Mouse (Mus musculus) heart, embryonic 13.5 days (tissue): Measurements from ENCODE around the gene Ascc3. TPM values are rescaled to one million over a fixed set of nuclear protein-coding genes. Genes with fewer than 3 reads are reported as not detected.

ENCODE experiments used
- ATAC-seq: fragments of 200-750 bp; cut with Nextera tagmentation; 2 replicates; pipeline ENCODE4 v1.8.0; 2017; ENCODE audit warnings: moderate TSS enrichment; ENCODE audit not compliant: insufficient number of reproducible peaks, low FRiP score, low TSS enrichment; ENCODE audit errors: extremely low read depth
- H3K27ac ChIP-seq: fragments of 300-500 bp; sonication (generic); replicated peaks from 2 replicates; pipeline ENCODE4 v1.5.1; 2015; ENCODE audit warnings: moderate library complexity, mild to moderate bottlenecking, inconsistent platforms
- H3K27me3 ChIP-seq: fragments of 300-500 bp; sonication (generic); replicated peaks from 2 replicates; pipeline ENCODE4 v1.6.1; 2015; ENCODE audit warnings: mild to moderate bottlenecking, inconsistent platforms
- H3K36me3 ChIP-seq: fragments of 300-500 bp; sonication (generic); 2 replicates; pipeline ENCODE4 v1.6.1; 2015; ENCODE audit warnings: mild to moderate bottlenecking, inconsistent platforms
- H3K4me1 ChIP-seq: fragments of 300-500 bp; sonication (generic); 2 replicates; pipeline ENCODE4 v1.6.1; 2015; ENCODE audit warnings: inconsistent platforms
- H3K4me2 ChIP-seq: fragments of 300-500 bp; sonication (generic); 2 replicates; pipeline ENCODE4 v1.6.1; 2015; ENCODE audit warnings: inconsistent platforms, mild to moderate bottlenecking, moderate library complexity
- H3K4me3 ChIP-seq: fragments of 300-500 bp; sonication (generic); 2 replicates; pipeline ENCODE4 v1.5.1; 2015; ENCODE audit warnings: moderate library complexity, mild to moderate bottlenecking, inconsistent platforms
- H3K9ac ChIP-seq: fragments of 300-500 bp; sonication (generic); 2 replicates; pipeline ENCODE4 v1.6.1; 2015; ENCODE audit warnings: inconsistent platforms, mild to moderate bottlenecking, moderate library complexity
- H3K9me3 ChIP-seq: fragments of 300-500 bp; sonication (generic); 2 replicates; pipeline ENCODE4 v1.6.1; 2016; ENCODE audit warnings: inconsistent platforms
- WGBS: fragments of 180-500 bp; shearing (Covaris S2); methylation state at CpG from one replicate; pipeline ENCODE4 v1.1.7; 2015; ENCODE audit warnings: mixed read lengths; 5-methylcytosine and 5-hydroxymethylcytosine counted together
- polyA plus RNA-seq: library from polyadenylated mRNA; unstranded; fragments of >200 nt; fragmentation: Nextera tagmentation; extraction: Ambion mirVana; gene quantifications from 2 replicates; pipeline ENCODE4 v1.2.1, GENCODE M21; 2015

The Ascc3 gene
- polyA plus RNA-seq = 13.4 and 13.7 TPM in 2 replicates

DNA sequence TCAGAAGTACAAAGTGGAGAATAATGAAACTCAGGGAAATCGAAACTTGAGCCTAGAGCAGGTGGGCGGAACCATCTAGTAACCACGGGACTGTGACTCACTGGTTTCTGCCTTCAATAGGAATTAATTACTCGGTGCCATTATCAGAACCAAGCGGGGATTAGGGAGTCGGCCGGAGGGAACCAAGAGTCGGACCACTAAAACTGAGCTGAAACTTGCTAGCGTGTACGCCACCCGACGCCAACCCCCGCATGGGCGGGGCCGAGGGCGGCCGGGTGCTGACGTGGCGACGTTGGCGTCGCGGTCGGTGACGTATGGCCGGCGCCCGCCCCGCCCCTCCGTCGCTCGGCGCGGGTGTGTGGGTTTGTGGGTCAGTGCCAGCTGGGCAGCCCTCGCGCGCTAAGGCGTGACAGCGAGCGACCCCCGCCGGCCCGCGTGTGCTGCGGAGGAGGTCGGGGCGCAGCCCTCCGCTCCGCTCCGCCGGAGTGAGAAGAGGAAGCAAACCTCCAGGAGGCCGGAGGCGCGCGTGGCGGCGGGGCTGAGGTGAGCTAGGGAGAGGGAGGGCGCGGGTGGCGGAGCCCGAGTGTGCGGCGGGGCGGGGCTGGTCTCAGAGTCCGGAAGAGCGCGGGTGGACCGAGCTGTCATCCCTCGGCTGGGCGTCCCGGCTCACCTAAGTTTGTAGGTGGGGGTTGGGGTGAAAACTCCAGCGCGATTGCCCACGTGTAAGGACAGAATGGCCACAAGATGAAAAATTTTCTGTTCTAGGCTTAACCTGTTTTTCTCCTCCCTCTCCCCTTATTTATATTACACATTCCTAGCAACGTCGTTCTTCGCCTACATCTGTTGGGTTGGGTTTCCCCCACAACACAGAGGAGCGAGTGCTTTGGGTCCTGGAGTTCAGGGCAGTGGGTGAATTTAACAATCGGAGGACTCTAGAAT, at the start of gene Ascc3:
Gene Ascc3, plus strand, starts transcription at position 315 of the 939 bp plus-strand sequence.
- peak; percentile 99 for ATAC-seq
- H3K36me3 ChIP-seq = no peaks in the 10 kb centered on the region
- peaks cover 7% of the 10 kb centered on the region; the same call in 1 of the 2 replicates for H3K4me1 ChIP-seq
- no peaks in the 10 kb centered on the region for H3K27me3 ChIP-seq
- WGBS = under 1% methylated on average over 79 of the region's 79 CpGs
- peak within 1 kb of the TSS; percentile 93 for H3K9ac ChIP-seq
- no peaks in the 10 kb centered on the region for H3K9me3 ChIP-seq
- H3K4me3 ChIP-seq = peak within 1 kb of the TSS; percentile 87
- H3K4me2 ChIP-seq = peak within 1 kb of the TSS; percentile 77
- H3K27ac ChIP-seq = peak within 1 kb of the TSS; percentile 94

DNA sequence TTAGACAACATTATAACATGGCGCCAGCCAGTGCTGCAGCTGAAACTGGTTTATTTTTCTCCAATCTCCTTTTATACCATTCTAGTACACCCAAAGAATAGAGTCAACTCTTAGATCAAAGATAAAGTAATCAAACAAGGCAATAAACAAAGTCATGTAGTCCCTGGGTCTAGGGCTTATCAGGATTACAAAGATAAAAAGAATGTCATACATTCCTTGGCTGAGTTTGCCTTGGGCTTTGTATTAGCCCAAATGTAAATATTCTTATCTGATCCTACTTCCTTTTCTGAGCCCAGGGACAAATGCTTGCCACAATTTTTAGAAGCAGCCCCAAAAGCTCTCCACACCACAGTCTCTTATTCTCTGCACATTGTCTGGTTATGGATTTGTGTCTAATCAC, 7.7 kb upstream of the Ascc3 start:
- H3K9me3 ChIP-seq = no peaks in the 10 kb centered on the region
- no peak for ATAC-seq

DNA sequence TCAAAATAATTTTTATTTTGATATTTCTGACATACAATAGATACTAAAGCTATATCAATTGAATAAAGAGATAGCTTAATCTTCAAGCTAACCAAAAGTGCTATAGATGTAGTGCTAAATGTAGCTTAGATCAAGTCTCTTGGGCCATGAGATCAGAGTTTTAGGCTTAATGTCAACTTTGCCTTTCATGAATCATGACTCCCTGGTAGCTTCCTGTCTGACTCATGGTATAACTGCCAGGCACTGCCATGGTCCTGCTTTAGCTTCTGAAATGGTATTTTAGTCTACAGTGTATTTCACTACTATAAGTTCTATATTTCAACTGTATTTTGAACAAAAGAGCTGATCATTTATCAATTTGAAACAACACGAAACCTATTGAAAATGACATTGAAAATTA, 5.9 kb upstream of the Ascc3 start:
- Histone ChIP-seq H3K4me1 (no peaks in the 10 kb centered on the region; the same call in 1 of the 2 replicates), H3K9ac (no peak overlapping the region), H3K36me3 (no peaks in the 10 kb centered on the region), H3K9me3 (no peaks in the 10 kb centered on the region), H3K27me3 (no peaks in the 10 kb centered on the region), H3K4me3 (no peak overlapping the region), H3K4me2 (no peak overlapping the region), H3K27ac (no peak overlapping the region)
- 88% methylated on average over 1 of the region's 1 CpGs for WGBS
- no peak for ATAC-seq

More for the DNA sequence above, 7.7 kb upstream of the Ascc3 start:
- Histone ChIP-seq H3K4me2 (no peak overlapping the region), H3K9ac (no peak overlapping the region), H3K27me3 (no peaks in the 10 kb centered on the region), H3K27ac (no peak overlapping the region), H3K4me1 (no peaks in the 10 kb centered on the region), H3K4me3 (no peak overlapping the region), H3K36me3 (no peaks in the 10 kb centered on the region)
- 73% methylated on average over 1 of the region's 1 CpGs for WGBS

DNA sequence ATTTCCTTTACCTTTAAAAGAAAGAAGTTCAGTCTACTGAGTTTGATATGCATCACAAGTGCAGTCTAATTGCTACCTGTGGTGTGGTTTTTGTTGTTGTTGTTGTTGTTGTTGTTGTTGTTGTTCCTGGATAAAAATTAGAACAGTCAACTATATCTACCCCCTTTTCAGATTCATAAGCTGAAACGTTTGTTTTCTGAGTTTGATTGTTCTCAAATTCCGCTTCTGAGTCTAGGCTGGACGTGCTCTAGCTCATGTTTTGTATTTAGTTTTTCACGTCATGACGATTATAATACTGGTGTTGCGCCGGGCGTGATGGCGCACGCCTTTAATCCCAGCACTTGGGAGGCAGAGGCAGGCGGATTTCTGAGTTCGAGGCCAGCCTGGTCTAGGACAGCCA, 902 bp downstream of the Ascc3 start:
- Histone ChIP-seq H3K9ac (peak overlapping the region; percentile 93), H3K9me3 (no peaks in the 10 kb centered on the region), H3K27me3 (no peaks in the 10 kb centered on the region), H3K4me3 (peak overlapping the region; percentile 87), H3K4me2 (peak overlapping the region; percentile 77), H3K4me1 (peaks cover 7% of the 10 kb centered on the region; the same call in 1 of the 2 replicates), H3K36me3 (no peaks in the 10 kb centered on the region), H3K27ac (peak overlapping the region; percentile 94; the same call in 1 of the 2 replicates)
- WGBS = 61% methylated on average over 12 of the region's 12 CpGs
- ATAC-seq = no peak

DNA sequence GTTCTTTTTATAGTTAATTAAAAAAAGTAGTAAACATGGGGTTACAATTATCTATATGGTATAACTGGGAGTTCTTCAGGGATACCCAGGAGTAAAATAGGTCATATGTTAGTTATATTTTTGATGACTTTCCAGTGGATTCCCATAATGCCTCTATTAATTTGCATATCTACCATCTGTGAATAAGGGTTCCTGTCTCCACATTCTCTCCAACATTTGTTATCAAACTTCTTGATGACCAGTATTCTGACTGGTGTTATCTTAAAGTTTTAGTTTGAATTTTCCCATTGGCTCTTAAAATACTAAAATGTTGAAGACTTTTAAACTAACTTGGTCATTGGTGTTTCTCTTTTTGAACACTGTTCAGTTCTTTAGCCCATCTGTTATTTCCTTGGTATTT, 2.9 kb downstream of the Ascc3 start:
- H3K36me3 ChIP-seq = peaks cover 3% of the 10 kb centered on the region; the same call in 1 of the 2 replicates
- H3K4me2 ChIP-seq = no peak overlapping the region
- no peak overlapping the region for H3K4me3 ChIP-seq
- no peaks in the 10 kb centered on the region for H3K27me3 ChIP-seq
- peaks cover 3% of the 10 kb centered on the region; the same call in 1 of the 2 replicates for H3K9me3 ChIP-seq
- H3K27ac ChIP-seq = no peak overlapping the region
- H3K4me1 ChIP-seq = peaks cover 7% of the 10 kb centered on the region; the same call in 1 of the 2 replicates
- no peak for ATAC-seq
- no peak overlapping the region for H3K9ac ChIP-seq

DNA sequence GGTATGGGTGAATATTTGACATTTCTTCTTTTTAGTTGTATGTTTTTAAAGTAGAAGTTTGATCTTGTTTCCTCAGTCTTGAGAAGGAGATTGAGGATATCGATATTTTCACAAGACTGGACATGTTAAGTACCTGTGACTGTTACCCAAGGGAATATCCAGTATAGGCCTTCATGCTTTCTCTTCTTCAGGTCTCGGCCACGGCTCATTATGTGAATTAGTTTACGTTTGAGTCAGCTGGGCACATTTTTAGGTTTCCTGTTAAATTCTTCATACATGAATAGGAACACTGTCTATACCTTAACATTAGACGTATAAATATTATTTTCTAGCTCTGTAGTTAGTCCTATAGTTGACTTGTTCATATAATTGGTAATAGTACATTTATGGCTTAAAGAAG, 12.4 kb downstream of the Ascc3 start:
- Histone ChIP-seq H3K4me2 (no peak overlapping the region), H3K4me1 (peaks cover 8% of the 10 kb centered on the region; the same call in 1 of the 2 replicates), H3K9me3 (peaks cover 10% of the 10 kb centered on the region), H3K27ac (no peak overlapping the region), H3K36me3 (peaks cover 19% of the 10 kb centered on the region; the same call in 1 of the 2 replicates), H3K9ac (no peak overlapping the region), H3K4me3 (no peak overlapping the region), H3K27me3 (no peaks in the 10 kb centered on the region)
- ATAC-seq = no peak
- WGBS = 88% methylated on average over 5 of the region's 5 CpGs

DNA sequence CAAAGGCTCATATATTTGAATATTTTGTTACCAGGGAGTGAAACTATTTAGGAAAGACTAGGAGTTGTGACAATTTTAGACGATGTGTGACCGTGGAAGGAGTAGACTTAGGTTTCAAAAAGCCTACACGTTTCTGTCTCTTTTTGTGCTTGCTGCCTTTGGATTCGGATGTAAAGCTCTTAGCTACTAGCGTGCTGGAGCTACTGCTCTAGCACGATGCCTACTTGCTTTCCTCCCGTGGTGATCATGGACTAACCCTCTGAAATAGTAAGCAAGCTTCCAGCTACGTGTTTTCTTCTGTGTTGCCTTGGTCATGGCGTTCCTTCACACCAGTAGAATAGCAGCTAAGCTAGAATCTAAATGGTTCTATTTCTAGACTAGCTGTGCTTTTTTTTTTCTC, 21.4 kb downstream of the Ascc3 start:
- no peak overlapping the region for H3K4me3 ChIP-seq
- WGBS = 89% methylated on average over 9 of the region's 9 CpGs
- no peak overlapping the region for H3K27ac ChIP-seq
- no peaks in the 10 kb centered on the region for H3K4me1 ChIP-seq
- no peaks in the 10 kb centered on the region for H3K27me3 ChIP-seq
- H3K36me3 ChIP-seq = peaks cover 21% of the 10 kb centered on the region
- H3K9me3 ChIP-seq = no peaks in the 10 kb centered on the region
- no peak for ATAC-seq
- no peak overlapping the region for H3K9ac ChIP-seq
- no peak overlapping the region for H3K4me2 ChIP-seq

DNA sequence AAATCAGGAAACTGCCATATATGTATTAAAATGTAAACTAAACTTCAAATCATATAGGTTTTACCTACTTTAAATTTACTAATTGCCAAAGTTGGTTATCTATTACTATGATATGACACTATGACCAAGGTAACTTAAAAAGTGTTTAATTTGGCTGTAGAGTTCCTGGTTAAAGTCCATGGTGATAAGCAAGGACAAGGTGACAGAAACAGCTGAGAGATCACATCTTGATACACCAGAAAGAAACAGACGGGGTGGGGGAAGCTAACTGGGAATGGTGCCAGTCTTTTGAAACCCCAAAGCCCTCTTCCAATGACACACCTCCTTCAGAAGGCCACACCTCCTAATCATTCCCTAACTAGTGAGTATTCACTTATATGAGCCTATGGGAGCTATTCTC, 33.4 kb downstream of the Ascc3 start:
- H3K9me3 ChIP-seq = peaks cover 6% of the 10 kb centered on the region; the same call in 1 of the 2 replicates
- H3K9ac ChIP-seq = no peak overlapping the region
- peaks cover 28% of the 10 kb centered on the region for H3K36me3 ChIP-seq
- WGBS = 20% methylated on average over 1 of the region's 1 CpGs
- no peak overlapping the region for H3K4me2 ChIP-seq
- no peak overlapping the region for H3K4me3 ChIP-seq
- H3K27me3 ChIP-seq = no peaks in the 10 kb centered on the region
- H3K27ac ChIP-seq = no peak overlapping the region
- no peaks in the 10 kb centered on the region for H3K4me1 ChIP-seq
- ATAC-seq = no peak

DNA sequence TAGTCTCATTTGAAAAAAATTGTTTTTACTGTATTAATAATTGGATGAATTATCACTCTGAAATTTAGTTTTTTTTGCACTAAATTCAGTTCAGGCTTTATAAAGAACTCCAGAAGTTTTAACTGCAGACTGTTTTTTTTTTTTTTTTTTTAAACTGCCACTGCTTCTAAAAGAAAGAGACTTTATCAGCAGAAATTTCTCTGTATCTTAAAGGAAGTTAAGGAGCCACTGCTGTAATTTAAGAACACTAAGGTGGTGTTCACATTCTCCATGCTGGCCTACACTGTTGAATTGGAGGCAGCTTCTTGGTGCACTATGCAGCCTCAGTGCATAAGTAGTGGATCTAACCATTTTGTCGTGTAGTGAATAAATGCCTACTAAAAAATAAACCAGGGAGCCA, 47.1 kb downstream of the Ascc3 start:
- Histone ChIP-seq H3K9ac (no peak overlapping the region), H3K27ac (no peak overlapping the region), H3K4me3 (no peak overlapping the region), H3K4me1 (no peaks in the 10 kb centered on the region), H3K36me3 (peaks cover 7% of the 10 kb centered on the region; the same call in 1 of the 2 replicates), H3K9me3 (no peaks in the 10 kb centered on the region), H3K4me2 (no peak overlapping the region), H3K27me3 (no peaks in the 10 kb centered on the region)
- WGBS = 88% methylated on average over 1 of the region's 1 CpGs
- no peak for ATAC-seq

DNA sequence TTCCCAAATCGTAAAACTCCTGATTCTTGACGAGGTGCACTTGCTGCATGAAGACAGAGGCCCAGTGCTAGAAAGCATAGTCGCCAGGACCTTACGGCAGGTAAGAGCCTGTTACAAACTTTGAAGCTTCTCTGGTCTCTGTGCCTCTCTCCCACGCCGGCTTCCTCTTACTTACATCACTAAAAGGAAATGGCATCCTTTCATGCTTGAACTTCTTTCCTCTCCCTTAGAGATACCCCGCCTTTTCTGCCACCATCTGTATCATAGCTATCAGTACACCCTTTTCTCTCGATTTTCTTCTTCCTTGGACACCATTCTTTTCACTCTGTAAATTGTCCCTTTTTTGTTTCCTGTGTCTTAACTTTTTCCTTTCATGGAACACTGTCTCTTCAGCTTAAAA, 58.1 kb downstream of the Ascc3 start:
- no peak overlapping the region for H3K9ac ChIP-seq
- no peaks in the 10 kb centered on the region for H3K27me3 ChIP-seq
- no peaks in the 10 kb centered on the region for H3K4me1 ChIP-seq
- WGBS = 77% methylated on average over 8 of the region's 8 CpGs
- H3K9me3 ChIP-seq = no peaks in the 10 kb centered on the region
- no peak overlapping the region for H3K4me3 ChIP-seq
- peaks cover 39% of the 10 kb centered on the region for H3K36me3 ChIP-seq
- H3K27ac ChIP-seq = no peak overlapping the region
- no peak for ATAC-seq
- no peak overlapping the region for H3K4me2 ChIP-seq

DNA sequence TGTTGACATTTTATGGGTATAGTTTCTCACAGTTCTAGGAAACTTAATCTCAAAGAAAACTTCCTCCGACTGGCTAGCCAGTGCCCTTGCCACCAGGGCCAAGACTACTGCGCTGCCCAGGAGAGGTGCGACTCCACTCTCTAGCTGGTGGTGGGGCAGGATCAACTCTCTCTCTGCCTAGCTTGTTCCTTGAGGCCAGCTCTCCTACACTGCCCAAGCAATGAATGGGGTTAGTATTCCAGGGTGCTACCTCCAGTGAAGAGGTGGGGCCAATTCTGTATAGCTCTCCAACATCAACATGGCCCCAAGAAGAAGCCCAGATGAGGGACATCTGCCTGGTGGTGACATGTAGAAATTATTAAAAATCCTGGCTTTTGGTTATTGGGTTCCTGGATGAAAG, 61.1 kb downstream of the Ascc3 start:
- H3K27me3 ChIP-seq = no peaks in the 10 kb centered on the region
- H3K9ac ChIP-seq = no peak overlapping the region
- 93% methylated on average over 3 of the region's 3 CpGs for WGBS
- H3K9me3 ChIP-seq = no peaks in the 10 kb centered on the region
- H3K36me3 ChIP-seq = peaks cover 30% of the 10 kb centered on the region
- no peak overlapping the region for H3K27ac ChIP-seq
- no peak overlapping the region for H3K4me2 ChIP-seq
- no peaks in the 10 kb centered on the region for H3K4me1 ChIP-seq
- H3K4me3 ChIP-seq = no peak overlapping the region
- no peak for ATAC-seq
